ENCODE assay signal across 21 mouse cellular contexts in genomic region chr5:142886761-142887160, GRCm38 (mm10). TPM values are rescaled to one million over a fixed set of nuclear protein-coding genes. Genes with fewer than 3 reads are reported as not detected.
DNase-seq lines count a peak whose midpoint lies in the region; ATAC-seq lines count a peak whose summit lies in the region.
"Had no signal": no experiment of that assay in that cellular context is flagged by ENCODE, and none has a peak within 500 bp of the region (broad histone marks: within the 10 kb centered on the region; RNA-seq: fewer than 3 reads in every experiment).

No protein-coding gene starts in this region.

- no peak overlapping the region for H3K4me3 ChIP-seq in heart, embryonic 10.5 days
- peak overlapping the region; percentile 51 for H3K4me3 ChIP-seq in megakaryocyte, embryonic 14.5 days (replicated peaks)
- H3K4me3 ChIP-seq: embryonic facial prominence, embryonic 12.5 days; forebrain, embryonic 15.5 days; heart, embryonic 12.5 days; hindbrain, embryonic 10.5 days; intestine, embryonic 15.5 days had no signal

- H3K36me3 ChIP-seq in heart, embryonic 10.5 days, result peaks cover 55% of the 10 kb centered on the region
- peaks cover 64% of the 10 kb centered on the region for H3K36me3 ChIP-seq in megakaryocyte, embryonic 14.5 days (replicated peaks; ENCODE audit: low read length)

- no peak for ATAC-seq in megakaryocyte, adult 5-6 weeks (ENCODE audit: poor library complexity, severe bottlenecking)
- ATAC-seq: forebrain, embryonic 15.5 days; intestine, embryonic 15.5 days; Patski had no signal

- no peak for DNase-seq in heart, embryonic 10.5 days (ENCODE audit: low spot score)
- no peak for DNase-seq in heart, postnatal 4 days
- DNase-seq in ES-CJ7 (ENCODE audit: low read depth, low spot score) (peak; percentile 76), R1 (ENCODE audit: low read depth, low spot score) (peak; percentile 90)
- no peak for DNase-seq in right cerebral cortex, postnatal 14 days
- DNase-seq: adrenal gland, adult 8-10 months; adrenal gland, postnatal 36 days; cerebellum, adult 8-10 months; cerebellum, postnatal 25 days; gastrocnemius, postnatal 10 days; heart, postnatal 14 days; kidney, adult 2 months had no signal

- no peaks in the 10 kb centered on the region for H3K27me3 ChIP-seq in heart, embryonic 10.5 days (ENCODE audit: insufficient read depth, poor library complexity, severe bottlenecking)
- no peaks in the 10 kb centered on the region for H3K27me3 ChIP-seq in megakaryocyte, embryonic 14.5 days (replicated peaks)
- H3K27me3 ChIP-seq: embryonic facial prominence, embryonic 12.5 days; forebrain, embryonic 15.5 days; heart, embryonic 12.5 days; intestine, embryonic 15.5 days; Patski had no signal

- H3K27ac ChIP-seq in heart, embryonic 10.5 days, result peak overlapping the region; percentile 57; the same call in 1 of the 2 replicates
- H3K27ac ChIP-seq: embryonic facial prominence, embryonic 12.5 days; forebrain, embryonic 15.5 days; hindbrain, embryonic 10.5 days; hindbrain, embryonic 14.5 days; intestine, embryonic 15.5 days had no signal

- H3K4me1 ChIP-seq in heart, embryonic 10.5 days, result peaks cover 12% of the 10 kb centered on the region
- H3K4me1 ChIP-seq in megakaryocyte, embryonic 14.5 days, result peaks cover 38% of the 10 kb centered on the region
- H3K4me1 ChIP-seq: embryonic facial prominence, embryonic 12.5 days; intestine, embryonic 15.5 days had no signal

- WGBS in heart, embryonic 10.5 days, result 85% methylated on average over 20 of the region's 20 CpGs

- no peaks in the 10 kb centered on the region for H3K9me3 ChIP-seq in heart, embryonic 10.5 days
- H3K9me3 ChIP-seq in megakaryocyte, embryonic 14.5 days, result no peaks in the 10 kb centered on the region
- H3K9me3 ChIP-seq: embryonic facial prominence, embryonic 12.5 days; forebrain, embryonic 15.5 days; heart, embryonic 12.5 days; hindbrain, embryonic 10.5 days; intestine, embryonic 15.5 days had no signal

RNA-seq across cellular contexts. Expression of gene Fbxl18, which starts 8.5 kb away (rescaled TPM):
- 13.4 and 14.6 TPM in 2 replicates for polyA plus RNA-seq in heart, embryonic 10.5 days (2016; fragmentation: Nextera tagmentation; extraction: Ambion mirVana)
- 1 to 10 TPM; 9.4 to 9.5 TPM for total RNA-seq in heart, postnatal 4 days (2021)
- 4.7 and 4.9 TPM in 2 replicates for polyA plus RNA-seq in megakaryocyte, embryonic 14.5 days (2012; ENCODE audit: insufficient read depth, low replicate concordance)
- 1.7 and 3.0 TPM in 2 replicates for total RNA-seq in megakaryocyte, adult 5-6 weeks (2015)
- 2.6 and 2.7 TPM in 2 replicates for total RNA-seq in megakaryocyte, adult 5-6 weeks (2017)

RNA-seq across cellular contexts. Expression of gene Actb, which starts 19.8 kb away (rescaled TPM):
- 6,505 and 8,921 TPM in 2 replicates for polyA plus RNA-seq in heart, embryonic 10.5 days (2016; fragmentation: Nextera tagmentation; extraction: Ambion mirVana)
- total RNA-seq in heart, postnatal 4 days (2021), result 1,000 to 10,000 TPM; 2,345 to 2,495 TPM
- 9,487 and 13,262 TPM in 2 replicates for polyA plus RNA-seq in megakaryocyte, embryonic 14.5 days (2012; ENCODE audit: insufficient read depth, low replicate concordance)
- 15,428 and 15,938 TPM in 2 replicates for total RNA-seq in megakaryocyte, adult 5-6 weeks (2015)
- total RNA-seq in megakaryocyte, adult 5-6 weeks (2017), result 7,091 and 10,908 TPM in 2 replicates

Comparison
In these comparisons a context has a peak if more than half of its experiments do, and no peak if none do; other contexts are left out.
1. DNase-seq: peak in ES-CJ7 (single experiment) and R1 (single experiment); none in heart, embryonic 10.5 days (single experiment), heart, postnatal 4 days (single experiment) and right cerebral cortex, postnatal 14 days (single experiment).